Mouse (Mus musculus) cortical plate, adult 2 months (tissue): ENCODE measurements around the gene Fam178b.

Experiments
- CTCF ChIP-seq: fragments of 200-500 bp; IDR thresholded peaks from 2 replicates; pipeline ENCODE4 v1.5.1; 2011; ENCODE audit warnings: mild to moderate bottlenecking, control low read depth, low read length; ENCODE audit not compliant: insufficient read depth; ENCODE audit errors: extremely low read depth
- POLR2A ChIP-seq: fragments of 200-500 bp; IDR thresholded peaks from 2 replicates; pipeline ENCODE4 v1.6.1; 2011; ENCODE audit warnings: mild to moderate bottlenecking, low read length, control low read depth; ENCODE audit not compliant: insufficient read depth; ENCODE audit errors: extremely low read depth

DNA sequence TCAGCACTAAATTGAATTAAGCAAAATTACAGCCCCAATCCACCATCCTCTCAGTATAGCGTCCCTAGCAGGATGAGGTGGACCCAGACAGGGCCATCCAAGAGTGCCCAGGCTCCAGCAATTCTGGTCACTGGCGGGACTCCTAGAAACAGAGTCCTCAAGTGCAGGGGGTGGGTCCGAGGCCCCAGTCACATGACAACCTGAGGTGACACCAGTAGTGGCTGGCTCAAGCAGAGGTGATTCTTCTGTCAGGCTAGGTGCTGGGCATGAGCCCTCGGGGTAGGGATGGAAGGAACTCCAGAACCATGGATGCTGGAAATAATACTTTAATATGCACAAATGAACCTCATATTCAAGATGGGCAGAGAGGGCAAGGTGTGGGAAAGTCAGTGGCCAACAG is 120.6 kb downstream of the Fam178b start:
- TF ChIP-seq CTCF = no peak
- no peak for TF ChIP-seq POLR2A
